Mouse (Mus musculus) liver, embryonic 11.5 days (tissue): ENCODE data around the gene Tfap2a. TPM values are rescaled to one million over a fixed set of nuclear protein-coding genes. Genes with fewer than 3 reads are reported as not detected.
A peak's percentile ranks its signal among the peaks of the same experiment; 100 is the strongest.

ENCODE experiments used
- ATAC-seq: fragments of 200-750 bp; cut with Nextera tagmentation; replicated peaks from 2 replicates; pipeline ENCODE4 v1.8.0; 2017; ENCODE audit warnings: moderate number of reproducible peaks, mild to moderate bottlenecking, moderate TSS enrichment, moderate library complexity; ENCODE audit not compliant: low FRiP score
- DNase-seq: peaks from one replicate; pipeline ENCODE4 v3.0.0-alpha.2; 2017; ENCODE audit warnings: low spot score
- H3K27ac ChIP-seq: fragments of 300-500 bp; sonication (generic); 2 replicates; pipeline ENCODE4 v1.5.1; 2014; ENCODE audit warnings: mild to moderate bottlenecking, low read depth, low read length, control low read depth
- H3K27me3 ChIP-seq: fragments of 300-500 bp; sonication (generic); replicated peaks from 2 replicates; pipeline ENCODE4 v1.6.1; 2014; ENCODE audit warnings: low read length, mixed read lengths; ENCODE audit not compliant: control insufficient read depth, insufficient read depth
- H3K36me3 ChIP-seq: fragments of 300-500 bp; sonication (generic); 2 replicates; pipeline ENCODE4 v1.6.1; 2014; ENCODE audit warnings: mild to moderate bottlenecking, low read length, moderate library complexity, mixed read lengths; ENCODE audit not compliant: control insufficient read depth, insufficient read depth
- H3K4me1 ChIP-seq: fragments of 300-500 bp; sonication (generic); replicated peaks from 2 replicates; pipeline ENCODE4 v1.6.1; 2014; ENCODE audit warnings: low read length, mixed read lengths; ENCODE audit not compliant: control insufficient read depth, insufficient read depth
- H3K4me2 ChIP-seq: fragments of 300-500 bp; sonication (generic); 2 replicates; pipeline ENCODE4 v1.6.1; 2014; ENCODE audit warnings: mild to moderate bottlenecking, control low read depth, moderate library complexity
- H3K4me3 ChIP-seq: fragments of 300-500 bp; sonication (generic); 2 replicates; pipeline ENCODE4 v1.5.1; 2014; ENCODE audit warnings: low read depth, low read length, control low read depth
- H3K9ac ChIP-seq: fragments of 300-500 bp; sonication (generic); 2 replicates; pipeline ENCODE4 v1.6.1; 2014; ENCODE audit warnings: low read depth, low read length, control low read depth
- H3K9me3 ChIP-seq: fragments of 300-500 bp; sonication (generic); 2 replicates; pipeline ENCODE4 v1.6.1; 2016; ENCODE audit warnings: low read length, inconsistent platforms, mixed read lengths; ENCODE audit not compliant: control insufficient read depth
- WGBS: fragments of 180-500 bp; shearing (Covaris S2); extraction: QIAGEN DNeasy Blood & Tissue Kit; methylation state at CpG from one replicate; pipeline ENCODE4 v1.1.7; 2014; 5-methylcytosine and 5-hydroxymethylcytosine counted together
- polyA plus RNA-seq: library from polyadenylated mRNA; unstranded; fragments of >200 nt; fragmentation: Nextera tagmentation; extraction: Ambion mirVana; gene quantifications from 2 replicates; pipeline ENCODE4 v1.2.1, GENCODE M21; 2014

The Tfap2a gene
- polyA plus RNA-seq, 1 experiment from 2014 or later = 0.22 TPM

DNA sequence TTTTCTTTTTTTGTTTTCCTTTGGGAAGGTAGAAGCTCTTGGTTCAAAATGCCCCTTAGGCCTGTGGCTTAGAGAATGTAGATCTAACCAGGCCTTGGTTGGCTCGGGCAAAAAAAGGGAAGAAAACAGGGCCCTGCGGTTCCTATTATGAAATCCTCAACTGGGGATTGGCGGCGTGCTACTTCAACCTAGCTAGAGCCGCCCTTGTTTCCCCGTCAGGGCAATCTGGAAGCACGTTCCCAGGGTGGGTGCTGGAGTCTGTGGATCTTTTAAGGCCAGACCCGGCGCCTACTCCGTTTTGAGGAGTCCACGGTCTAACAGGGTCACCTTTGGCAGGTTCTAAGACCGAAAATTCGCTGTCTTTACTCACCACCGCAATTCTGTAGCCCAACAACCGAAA is 1.1 kb downstream of the Tfap2a start:
- H3K9me3 ChIP-seq = no peaks in the 10 kb centered on the region; the same call in 1 of the 2 replicates
- H3K9ac ChIP-seq = no peak overlapping the region
- peaks cover 100% of the 10 kb centered on the region for H3K27me3 ChIP-seq
- no peak overlapping the region for H3K4me3 ChIP-seq
- DNase-seq = no peak
- WGBS = 2% methylated on average over 15 of the region's 15 CpGs
- no peak for ATAC-seq
- H3K36me3 ChIP-seq = no peaks in the 10 kb centered on the region
- no peak overlapping the region for H3K4me2 ChIP-seq
- H3K27ac ChIP-seq = no peak overlapping the region
- H3K4me1 ChIP-seq = 0 out of 2 replicates have a peak, but pooled peaks cover 2% of the 10 kb centered on the region

DNA sequence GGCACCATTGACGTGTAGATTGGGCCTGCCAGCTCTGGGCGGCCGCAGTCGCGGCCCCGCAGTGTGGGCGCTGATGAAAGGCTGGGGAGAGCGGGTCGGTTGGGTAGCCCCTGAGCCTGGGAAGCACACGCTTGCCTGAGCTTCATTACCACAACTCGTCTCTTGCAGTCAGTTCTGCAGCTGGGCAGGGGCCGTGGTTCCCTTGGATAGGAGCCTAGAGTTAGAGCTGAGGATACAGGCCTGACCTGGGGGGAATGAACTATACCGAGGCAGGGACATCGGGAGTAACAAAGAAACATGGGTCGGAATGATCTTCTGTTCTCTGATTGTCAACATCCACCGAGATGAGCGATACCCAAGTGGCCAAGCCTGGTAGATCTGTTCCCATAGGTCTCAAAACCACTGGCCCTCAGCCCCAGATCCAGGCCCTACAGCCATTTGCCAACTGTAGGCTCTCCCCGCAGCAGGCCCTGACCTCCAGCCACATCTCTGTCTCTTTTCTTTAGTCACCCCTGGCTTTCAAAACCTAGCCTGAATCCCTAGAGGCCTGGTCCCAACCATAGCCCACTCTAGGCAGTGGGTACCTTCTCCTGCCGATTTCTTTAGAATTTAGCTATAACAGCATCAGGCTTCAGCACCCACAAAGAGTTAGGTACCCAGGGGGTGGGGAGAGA is 1.9 kb downstream of the Tfap2a start:
- H3K4me3 ChIP-seq = no peak overlapping the region; the same call in 1 of the 2 replicates
- H3K27me3 ChIP-seq = peaks cover 100% of the 10 kb centered on the region
- H3K27ac ChIP-seq = no peak overlapping the region
- ATAC-seq (no peak), DNase-seq (no peak)
- 10% methylated on average over 19 of the region's 19 CpGs for WGBS
- H3K4me1 ChIP-seq = 0 out of 2 replicates have a peak, but pooled peaks cover 5% of the 10 kb centered on the region
- H3K36me3 ChIP-seq = no peaks in the 10 kb centered on the region
- H3K4me2 ChIP-seq = peak overlapping the region; percentile 42
- H3K9me3 ChIP-seq = no peaks in the 10 kb centered on the region
- H3K9ac ChIP-seq = no peak overlapping the region

DNA sequence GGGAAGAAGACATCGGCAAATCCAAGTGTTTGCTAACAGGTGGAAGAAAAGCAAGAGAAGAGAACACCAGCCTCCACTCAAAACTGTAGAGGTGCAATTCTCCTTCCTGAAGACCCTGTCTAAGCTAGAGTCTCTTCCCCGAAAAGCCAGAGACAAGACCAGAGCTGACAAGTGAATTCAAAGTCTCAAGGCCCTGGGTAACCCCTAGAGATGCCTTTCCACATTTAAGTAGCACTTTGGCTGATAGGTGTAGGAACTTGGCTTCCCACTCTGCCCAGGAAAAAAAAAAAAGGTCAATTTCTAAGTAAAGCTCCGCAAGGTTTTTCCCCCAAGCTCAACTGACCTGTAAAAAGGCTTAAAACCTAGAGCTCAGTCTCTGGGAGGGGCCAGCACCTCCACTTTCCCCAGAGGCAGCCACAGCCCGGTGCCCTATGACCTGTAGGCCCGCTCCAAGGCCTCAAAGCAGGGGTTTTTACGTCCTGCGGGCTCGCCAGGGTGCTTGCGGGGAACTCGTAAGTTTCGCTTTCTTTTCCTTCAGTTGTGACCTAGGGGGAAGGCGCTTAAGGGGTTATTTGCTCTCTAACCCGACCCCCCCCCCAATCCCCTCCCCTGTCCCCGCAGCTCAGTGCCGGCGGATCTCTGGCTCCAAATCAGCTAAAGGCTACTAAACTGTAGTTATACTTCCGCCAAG is 2.6 kb downstream of the Tfap2a start:
- Histone ChIP-seq H3K9me3 (no peaks in the 10 kb centered on the region), H3K36me3 (no peaks in the 10 kb centered on the region), H3K4me3 (no peak overlapping the region; the same call in 1 of the 2 replicates), H3K27me3 (peaks cover 100% of the 10 kb centered on the region), H3K9ac (no peak overlapping the region), H3K27ac (no peak overlapping the region), H3K4me2 (peak overlapping the region; percentile 42), H3K4me1 (0 out of 2 replicates have a peak, but pooled peaks cover 5% of the 10 kb centered on the region)
- no peak for DNase-seq
- no peak for ATAC-seq
- 4% methylated on average over 17 of the region's 17 CpGs for WGBS

DNA sequence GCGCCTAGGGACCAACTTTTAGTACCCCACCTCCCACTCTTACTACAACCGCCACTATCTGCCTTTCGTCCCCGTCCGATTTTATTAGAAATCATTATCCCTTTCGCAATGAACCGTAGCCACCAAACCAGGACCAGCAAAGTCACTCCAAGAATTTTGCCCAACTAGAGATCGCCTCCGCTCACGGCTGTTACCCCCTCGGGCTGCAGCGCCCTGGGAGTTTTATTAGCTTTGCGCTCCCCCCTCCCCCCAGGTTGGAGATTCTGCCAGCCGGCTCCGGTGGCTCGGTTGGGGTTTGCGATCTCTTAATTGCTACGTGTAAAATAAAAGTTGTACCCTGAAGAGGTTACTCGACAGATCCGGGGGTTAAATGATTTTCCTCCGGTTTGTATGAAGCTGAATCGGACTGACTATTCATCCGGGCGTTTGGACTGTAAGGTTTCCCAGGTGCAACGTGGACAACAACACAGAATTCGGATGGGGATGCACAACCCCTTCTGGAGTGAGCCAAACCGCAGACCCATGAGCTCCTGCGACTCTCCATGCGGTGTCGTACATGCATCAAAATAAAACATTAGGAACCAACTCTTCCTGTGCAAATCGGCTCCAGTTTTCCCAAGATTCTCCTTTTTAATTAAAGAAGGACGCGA is 3.7 kb downstream of the Tfap2a start:
- peaks cover 100% of the 10 kb centered on the region for H3K27me3 ChIP-seq
- no peak overlapping the region for H3K27ac ChIP-seq
- H3K9me3 ChIP-seq = no peaks in the 10 kb centered on the region
- ATAC-seq = no peak
- DNase-seq = no peak
- 0 out of 2 replicates have a peak overlapping the region, but pooled peaks have one; percentile 23 for H3K4me3 ChIP-seq
- peak overlapping the region; percentile 39 for H3K4me2 ChIP-seq
- H3K36me3 ChIP-seq = no peaks in the 10 kb centered on the region
- H3K9ac ChIP-seq = no peak overlapping the region
- H3K4me1 ChIP-seq = 0 out of 2 replicates have a peak, but pooled peaks cover 5% of the 10 kb centered on the region
- WGBS = 2% methylated on average over 33 of the region's 33 CpGs

DNA sequence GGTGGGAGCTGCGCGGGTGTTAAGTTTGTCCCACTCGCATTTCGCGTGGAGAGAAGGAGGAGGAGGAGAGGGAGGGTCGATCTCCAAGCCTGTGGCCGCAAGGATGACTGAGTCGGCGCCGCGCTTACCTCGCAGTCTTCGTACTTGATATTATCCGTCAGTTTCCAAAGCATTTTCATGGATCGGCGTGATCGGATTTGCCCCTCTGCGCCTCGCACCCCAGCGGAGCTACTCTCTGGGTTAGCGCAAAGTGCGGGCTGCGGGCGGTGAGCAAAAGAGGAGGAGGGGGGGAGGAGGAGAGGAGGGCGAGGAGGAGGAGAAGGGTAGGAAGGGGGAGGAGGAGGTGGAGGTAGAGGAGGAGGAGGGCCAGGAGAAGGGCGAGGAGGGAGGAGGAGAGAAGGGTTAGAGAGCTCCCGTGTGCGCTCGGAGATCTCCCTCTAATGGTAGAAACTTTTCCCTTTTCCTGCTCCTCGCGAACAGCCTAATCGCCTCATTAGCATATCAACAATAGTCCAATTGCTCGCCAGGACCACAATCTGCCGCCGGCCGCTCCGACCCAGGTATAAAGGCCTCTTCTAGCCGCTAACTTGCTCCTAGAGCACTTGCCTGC is 4.5 kb downstream of the Tfap2a start:
- Histone ChIP-seq H3K4me3 (peak overlapping the region; percentile 23), H3K9me3 (no peaks in the 10 kb centered on the region), H3K9ac (no peak overlapping the region), H3K36me3 (no peaks in the 10 kb centered on the region), H3K4me1 (0 out of 2 replicates have a peak, but pooled peaks cover 5% of the 10 kb centered on the region), H3K27ac (no peak overlapping the region), H3K4me2 (peak overlapping the region; percentile 39), H3K27me3 (peaks cover 100% of the 10 kb centered on the region)
- ATAC-seq (no peak), DNase-seq (no peak)
- under 1% methylated on average over 36 of the region's 38 CpGs for WGBS

DNA sequence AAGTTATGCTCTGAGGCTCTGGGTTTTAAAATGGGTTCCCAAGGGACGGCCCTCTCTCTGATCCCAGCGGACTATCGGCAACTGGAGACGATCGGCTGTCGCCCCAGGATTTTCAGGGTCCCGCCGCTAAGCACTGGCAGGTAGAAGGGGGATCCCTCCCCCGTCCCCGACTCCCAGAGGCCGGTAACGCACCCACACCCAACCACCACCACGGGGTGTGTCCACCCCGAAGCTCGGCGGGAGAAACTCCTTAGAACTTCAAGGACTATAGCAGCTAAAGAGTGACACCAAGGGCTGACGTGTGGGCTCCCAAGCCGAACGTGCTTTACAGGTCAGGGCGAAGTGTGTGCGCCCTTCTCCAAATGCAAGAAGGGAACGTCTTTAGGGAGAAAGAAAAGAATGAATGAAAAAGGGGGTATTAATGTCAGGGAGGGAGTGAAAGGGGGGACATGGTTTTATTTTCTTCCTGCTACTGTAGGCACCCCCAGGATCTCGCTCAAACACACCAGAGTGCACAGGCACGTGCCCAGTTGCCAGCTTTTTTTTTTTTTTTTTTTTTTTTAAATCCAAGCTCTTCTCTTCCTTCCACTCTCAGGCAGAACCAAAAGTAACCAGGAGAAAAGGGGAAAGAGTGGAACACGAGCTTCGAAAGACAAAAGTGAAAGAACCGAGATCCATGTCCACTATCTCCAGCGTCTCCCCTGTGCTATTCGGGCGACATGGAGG is 5.2 kb downstream of the Tfap2a start:
- peaks cover 100% of the 10 kb centered on the region for H3K27me3 ChIP-seq
- peak overlapping the region; percentile 23 for H3K4me3 ChIP-seq
- H3K27ac ChIP-seq = no peak overlapping the region
- no peaks in the 10 kb centered on the region for H3K36me3 ChIP-seq
- no peak overlapping the region for H3K9ac ChIP-seq
- 0 out of 2 replicates have a peak, but pooled peaks cover 5% of the 10 kb centered on the region for H3K4me1 ChIP-seq
- H3K4me2 ChIP-seq = peak overlapping the region; percentile 39
- no peaks in the 10 kb centered on the region for H3K9me3 ChIP-seq
- WGBS = 1% methylated on average over 30 of the region's 30 CpGs
- ATAC-seq (no peak), DNase-seq (peak; percentile 35)

DNA sequence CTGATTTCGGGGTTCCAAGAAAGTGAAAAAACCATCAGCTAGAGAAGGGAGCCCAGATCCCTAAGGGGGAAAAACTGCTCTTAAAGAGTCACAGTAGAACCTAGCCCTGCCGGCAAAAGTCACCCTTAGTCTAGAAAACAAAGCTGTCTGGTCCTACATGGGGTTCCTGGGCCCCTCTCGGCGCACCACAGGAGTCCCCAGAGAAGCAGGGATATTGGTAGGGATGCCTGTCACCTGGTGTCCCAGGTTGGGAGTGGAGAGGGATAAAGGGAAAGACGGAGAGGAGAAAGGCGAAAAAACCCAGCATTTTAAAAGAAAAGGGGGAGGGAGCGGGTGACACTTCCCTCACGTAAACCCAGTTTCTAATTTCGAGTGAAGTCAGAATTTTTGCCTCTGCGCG is 6.1 kb downstream of the Tfap2a start:
- ATAC-seq = no peak
- Histone ChIP-seq H3K4me1 (0 out of 2 replicates have a peak, but pooled peaks cover 5% of the 10 kb centered on the region), H3K27ac (no peak overlapping the region), H3K9me3 (no peaks in the 10 kb centered on the region), H3K9ac (no peak overlapping the region), H3K4me2 (no peak overlapping the region), H3K36me3 (no peaks in the 10 kb centered on the region), H3K4me3 (no peak overlapping the region), H3K27me3 (peaks cover 98% of the 10 kb centered on the region)
- under 1% methylated on average over 11 of the region's 11 CpGs for WGBS
- DNase-seq = peak; percentile 33
